Mouse (Mus musculus): Measurements from ENCODE around the gene Nexn. TPM values are rescaled to one million over a fixed set of nuclear protein-coding genes. Genes with fewer than 3 reads are reported as not detected.
A peak's percentile ranks its signal among the peaks of the same experiment; 100 is the strongest.
"Not testable (repeated sequence)": the region's sequence is repeated elsewhere in the genome, so short reads cannot be mapped to it uniquely, and the experiment has no call there.

Nexn gene
- polyA plus RNA-seq, 1 experiment = 0.38 TPM

GRCm38 (mm10) chr3:152260362-152260761, 5.8 kb downstream of the Nexn start:
- no peaks in the 10 kb centered on the region for H3K36me3 ChIP-seq (ENCODE audit: control insufficient read depth, insufficient read depth, low read length)
- TF ChIP-seq POLR2A (IDR thresholded peaks at IDR 0.05; ENCODE audit: low read depth, low read length) = no peak
- TF ChIP-seq CTCF (conservative IDR thresholded peaks at IDR 0.05; ENCODE audit: insufficient read depth, insufficient read length, low read depth, low read length) = no peak
- H3K27ac ChIP-seq (ENCODE audit: insufficient read depth, low read depth, low read length) = no peak overlapping the region
- 95% methylated on average over 1 of the region's 1 CpGs for WGBS
- no peaks in the 10 kb centered on the region for H3K27me3 ChIP-seq (replicated peaks; ENCODE audit: control insufficient read depth, insufficient read depth, low read length)
- H3K4me3 ChIP-seq (ENCODE audit: insufficient read depth, low read depth, low read length) = no peak overlapping the region
- no peaks in the 10 kb centered on the region for H3K4me1 ChIP-seq (ENCODE audit: control insufficient read depth, insufficient read depth, low read length)
- no peak for DNase-seq

GRCm38 (mm10) chr3:152259409-152259808, 6.7 kb downstream of the Nexn start:
- H3K4me3 ChIP-seq (ENCODE audit: insufficient read depth, low read depth, low read length) = not testable (repeated sequence)
- WGBS = 20% methylated on average over 8 of the region's 9 CpGs

DNA sequence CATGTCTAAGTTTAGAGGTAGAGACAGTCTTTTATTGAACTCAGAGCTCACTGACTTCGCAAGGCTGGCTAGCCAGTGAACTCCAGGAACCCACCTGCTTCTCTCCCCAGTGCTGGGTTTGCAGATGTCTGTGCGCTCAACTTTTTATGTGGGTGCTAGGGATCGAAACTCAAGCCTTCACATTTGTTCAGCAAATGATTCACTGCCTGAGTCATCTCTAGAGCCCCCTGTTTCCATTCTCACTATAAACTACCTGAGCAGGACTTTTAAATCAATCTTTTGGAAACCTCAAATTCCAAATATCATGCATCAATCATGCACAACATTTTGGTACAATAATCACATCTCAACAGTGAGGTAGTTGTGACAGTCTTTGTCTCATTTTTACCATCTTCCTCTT, 8.6 kb downstream of the Nexn start:
- 86% methylated on average over 3 of the region's 3 CpGs for WGBS
- no peak overlapping the region for H3K4me3 ChIP-seq (ENCODE audit: insufficient read depth, low read depth, low read length)
- no peaks in the 10 kb centered on the region for H3K4me1 ChIP-seq (ENCODE audit: control insufficient read depth, insufficient read depth, low read length)
- H3K36me3 ChIP-seq (ENCODE audit: control insufficient read depth, insufficient read depth, low read length) = no peaks in the 10 kb centered on the region
- H3K27me3 ChIP-seq (replicated peaks; ENCODE audit: control insufficient read depth, insufficient read depth, low read length) = no peaks in the 10 kb centered on the region
- TF ChIP-seq CTCF (conservative IDR thresholded peaks at IDR 0.05; ENCODE audit: insufficient read depth, insufficient read length, low read depth, low read length) = no peak
- no peak for TF ChIP-seq POLR2A (IDR thresholded peaks at IDR 0.05; ENCODE audit: low read depth, low read length)
- DNase-seq = no peak
- H3K27ac ChIP-seq (ENCODE audit: insufficient read depth, low read depth, low read length) = no peak overlapping the region

More at GRCm38 (mm10) chr3:152259409-152259808, 6.7 kb downstream of the Nexn start:
- peak; percentile 75 for TF ChIP-seq CTCF (conservative IDR thresholded peaks at IDR 0.05; ENCODE audit: insufficient read depth, insufficient read length, low read depth, low read length)
- not testable (repeated sequence) for H3K27me3 ChIP-seq (replicated peaks; ENCODE audit: control insufficient read depth, insufficient read depth, low read length); H3K27ac ChIP-seq (ENCODE audit: insufficient read depth, low read depth, low read length); H3K36me3 ChIP-seq (ENCODE audit: control insufficient read depth, insufficient read depth, low read length); H3K4me1 ChIP-seq (ENCODE audit: control insufficient read depth, insufficient read depth, low read length)
- DNase-seq = peak; percentile 84

GRCm38 (mm10) chr3:152250487-152250886, 15.7 kb downstream of the Nexn start:
- no peak overlapping the region for H3K27ac ChIP-seq (ENCODE audit: insufficient read depth, low read depth, low read length)
- H3K36me3 ChIP-seq (ENCODE audit: control insufficient read depth, insufficient read depth, low read length) = no peaks in the 10 kb centered on the region
- H3K27me3 ChIP-seq (replicated peaks; ENCODE audit: control insufficient read depth, insufficient read depth, low read length) = no peaks in the 10 kb centered on the region
- H3K4me1 ChIP-seq (ENCODE audit: control insufficient read depth, insufficient read depth, low read length) = no peaks in the 10 kb centered on the region
- WGBS = 63% methylated on average over 1 of the region's 1 CpGs
- DNase-seq = no peak
- H3K4me3 ChIP-seq (ENCODE audit: insufficient read depth, low read depth, low read length) = no peak overlapping the region
- TF ChIP-seq POLR2A (IDR thresholded peaks at IDR 0.05; ENCODE audit: low read depth, low read length) = no peak
- TF ChIP-seq CTCF (conservative IDR thresholded peaks at IDR 0.05; ENCODE audit: insufficient read depth, insufficient read length, low read depth, low read length) = no peak

GRCm38 (mm10) chr3:152247708-152248107, 18.4 kb downstream of the Nexn start:
- TF ChIP-seq CTCF (conservative IDR thresholded peaks at IDR 0.05; ENCODE audit: insufficient read depth, insufficient read length, low read depth, low read length) (no peak), POLR2A (IDR thresholded peaks at IDR 0.05; ENCODE audit: low read depth, low read length) (no peak)
- no peak for DNase-seq
- Histone ChIP-seq H3K4me3 (ENCODE audit: insufficient read depth, low read depth, low read length) (no peak overlapping the region), H3K27ac (ENCODE audit: insufficient read depth, low read depth, low read length) (no peak overlapping the region), H3K4me1 (ENCODE audit: control insufficient read depth, insufficient read depth, low read length) (no peaks in the 10 kb centered on the region), H3K27me3 (replicated peaks; ENCODE audit: control insufficient read depth, insufficient read depth, low read length) (no peaks in the 10 kb centered on the region), H3K36me3 (ENCODE audit: control insufficient read depth, insufficient read depth, low read length) (no peaks in the 10 kb centered on the region)
- 87% methylated on average over 12 of the region's 12 CpGs for WGBS

DNA sequence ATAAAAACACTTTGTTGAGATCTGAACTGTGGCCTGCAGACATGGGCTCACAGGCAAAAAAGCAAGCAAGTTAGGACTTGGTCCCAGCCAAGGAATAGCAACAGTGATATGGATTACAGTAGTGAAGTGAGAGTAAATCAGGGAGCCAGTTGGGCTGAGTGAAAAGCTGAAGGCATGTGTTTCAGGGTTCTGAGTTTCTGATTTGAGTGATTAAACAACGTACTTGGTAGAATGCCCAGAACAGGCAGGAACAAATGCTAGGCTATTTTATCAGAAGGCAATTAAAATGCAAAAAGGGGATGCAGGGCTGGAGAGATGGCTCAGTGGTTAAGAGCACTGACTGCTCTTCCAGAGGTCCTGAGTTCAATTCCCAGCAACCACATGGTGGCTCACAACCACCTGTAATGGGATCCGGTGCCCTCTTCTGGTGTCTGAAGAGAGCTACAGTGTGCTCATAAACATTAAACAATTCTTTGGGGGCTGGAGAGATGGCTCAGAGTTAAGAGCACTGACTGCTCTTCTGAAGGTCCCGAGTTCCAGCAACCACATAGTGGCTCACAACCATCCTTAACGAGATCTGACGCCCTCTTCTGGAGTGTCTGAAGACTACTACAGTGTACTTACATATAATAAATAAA, 20.8 kb downstream of the Nexn start:
- no peaks in the 10 kb centered on the region for H3K4me1 ChIP-seq (ENCODE audit: control insufficient read depth, insufficient read depth, low read length)
- DNase-seq = peak; percentile 26
- no peaks in the 10 kb centered on the region for H3K27me3 ChIP-seq (replicated peaks; ENCODE audit: control insufficient read depth, insufficient read depth, low read length)
- WGBS = 73% methylated on average over 5 of the region's 5 CpGs
- H3K36me3 ChIP-seq (ENCODE audit: control insufficient read depth, insufficient read depth, low read length) = no peaks in the 10 kb centered on the region; the same call in 1 of the 2 replicates
- TF ChIP-seq POLR2A (IDR thresholded peaks at IDR 0.05; ENCODE audit: low read depth, low read length) = no peak
- no peak for TF ChIP-seq CTCF (conservative IDR thresholded peaks at IDR 0.05; ENCODE audit: insufficient read depth, insufficient read length, low read depth, low read length)
- no peak overlapping the region for H3K4me3 ChIP-seq (ENCODE audit: insufficient read depth, low read depth, low read length)
- H3K27ac ChIP-seq (ENCODE audit: insufficient read depth, low read depth, low read length) = peak overlapping the region; percentile 31; the same call in 1 of the 2 replicates

GRCm38 (mm10) chr3:152243304-152243703, 22.8 kb downstream of the Nexn start:
- Histone ChIP-seq H3K27me3 (replicated peaks; ENCODE audit: control insufficient read depth, insufficient read depth, low read length) (no peaks in the 10 kb centered on the region), H3K4me1 (ENCODE audit: control insufficient read depth, insufficient read depth, low read length) (no peaks in the 10 kb centered on the region), H3K27ac (ENCODE audit: insufficient read depth, low read depth, low read length) (no peak overlapping the region), H3K4me3 (ENCODE audit: insufficient read depth, low read depth, low read length) (no peak overlapping the region), H3K36me3 (ENCODE audit: control insufficient read depth, insufficient read depth, low read length) (no peaks in the 10 kb centered on the region; the same call in 1 of the 2 replicates)
- WGBS = 79% methylated on average over 4 of the region's 4 CpGs
- DNase-seq = no peak
- TF ChIP-seq POLR2A (IDR thresholded peaks at IDR 0.05; ENCODE audit: low read depth, low read length) (no peak), CTCF (conservative IDR thresholded peaks at IDR 0.05; ENCODE audit: insufficient read depth, insufficient read length, low read depth, low read length) (no peak)

Data from kidney, adult 2 months (tissue).